Mouse (Mus musculus) layer of hippocampus, postnatal 36 days (tissue): ENCODE measurements around the gene Leng1. TPM values are rescaled to one million over a fixed set of nuclear protein-coding genes. Genes with fewer than 3 reads are reported as not detected.

Source experiments
- DNase-seq, 2 experiments: peaks; one replicate each; pipeline ENCODE4 v3.0.0; 2022
- microRNA-seq, 2 experiments: library from miRNA; unstranded; fragments of <30 nt; microRNA quantifications; one replicate each; pipeline ENCODE4 v1.2.0; 2021
- total RNA-seq, 2 experiments: library from RNA; stranded (reverse); gene quantifications; 2 replicates each; pipeline ENCODE4 v1.2.3; 2021

The Leng1 gene
- total RNA-seq, 2 experiments from 2014 or later: 5.2 to 6.2 TPM

DNA sequence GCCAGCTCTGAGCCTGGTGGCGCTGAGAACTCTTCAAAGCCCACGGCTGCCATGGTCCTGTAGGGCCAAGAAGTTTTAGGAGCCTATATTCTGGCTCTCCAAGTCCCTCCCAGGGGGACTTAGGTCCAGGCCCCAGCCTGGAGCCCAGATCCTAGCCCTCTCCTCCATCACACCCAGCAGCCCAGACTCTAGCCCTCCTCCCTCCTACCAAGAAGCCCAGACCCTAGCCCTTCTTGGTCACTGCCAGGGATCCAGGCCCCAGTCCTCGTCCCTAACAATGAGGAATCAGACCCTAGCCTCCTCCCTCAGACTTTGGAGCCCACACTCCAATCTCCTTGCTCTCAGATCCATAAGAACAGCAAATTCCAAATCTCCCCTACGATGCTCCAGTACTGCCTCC, 36.6 kb downstream of the Leng1 start:
- no peak for DNase-seq

DNA sequence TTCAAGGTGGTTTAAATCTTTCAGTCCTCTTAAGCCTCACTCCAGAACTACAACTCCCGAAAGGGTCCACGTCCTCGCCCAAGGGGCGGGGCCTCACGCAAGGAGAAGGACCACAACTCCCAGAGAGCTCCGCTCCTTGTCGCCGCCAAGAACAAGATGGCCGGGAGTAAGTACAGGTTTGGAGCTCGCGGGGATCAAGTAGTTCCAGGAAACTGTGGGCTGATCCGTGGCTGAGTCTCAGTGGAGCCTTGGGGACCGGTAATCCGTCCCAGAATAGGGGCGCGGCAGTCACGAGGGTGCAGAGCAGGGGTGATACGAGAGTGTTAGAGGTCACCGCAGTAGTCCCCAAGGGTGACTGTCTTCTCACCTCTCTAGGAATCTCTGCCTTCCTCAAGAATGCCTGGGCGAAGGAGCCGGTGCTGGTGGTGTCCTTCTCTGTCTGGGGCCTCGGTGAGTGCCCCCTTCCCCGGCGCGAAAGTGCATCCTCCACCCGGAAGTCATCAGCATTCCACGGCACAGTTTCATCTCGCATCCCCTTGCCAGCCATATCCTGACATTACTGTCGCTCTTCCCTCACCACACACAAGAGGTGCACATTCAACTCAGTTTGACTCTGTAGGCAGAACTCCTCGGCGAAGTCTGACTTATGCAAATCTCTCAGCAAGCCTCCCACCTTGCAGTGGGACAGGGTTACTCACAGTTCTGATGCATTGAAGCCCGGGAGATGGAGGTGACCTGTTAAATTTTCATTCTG, 48.2 kb downstream of the Leng1 start, which contains the start of gene Ndufa3:
Gene Ndufa3, plus strand, starts transcription at position 132 of the 754 bp plus-strand sequence.
- DNase-seq: peak; percentile 85 to 88

DNA sequence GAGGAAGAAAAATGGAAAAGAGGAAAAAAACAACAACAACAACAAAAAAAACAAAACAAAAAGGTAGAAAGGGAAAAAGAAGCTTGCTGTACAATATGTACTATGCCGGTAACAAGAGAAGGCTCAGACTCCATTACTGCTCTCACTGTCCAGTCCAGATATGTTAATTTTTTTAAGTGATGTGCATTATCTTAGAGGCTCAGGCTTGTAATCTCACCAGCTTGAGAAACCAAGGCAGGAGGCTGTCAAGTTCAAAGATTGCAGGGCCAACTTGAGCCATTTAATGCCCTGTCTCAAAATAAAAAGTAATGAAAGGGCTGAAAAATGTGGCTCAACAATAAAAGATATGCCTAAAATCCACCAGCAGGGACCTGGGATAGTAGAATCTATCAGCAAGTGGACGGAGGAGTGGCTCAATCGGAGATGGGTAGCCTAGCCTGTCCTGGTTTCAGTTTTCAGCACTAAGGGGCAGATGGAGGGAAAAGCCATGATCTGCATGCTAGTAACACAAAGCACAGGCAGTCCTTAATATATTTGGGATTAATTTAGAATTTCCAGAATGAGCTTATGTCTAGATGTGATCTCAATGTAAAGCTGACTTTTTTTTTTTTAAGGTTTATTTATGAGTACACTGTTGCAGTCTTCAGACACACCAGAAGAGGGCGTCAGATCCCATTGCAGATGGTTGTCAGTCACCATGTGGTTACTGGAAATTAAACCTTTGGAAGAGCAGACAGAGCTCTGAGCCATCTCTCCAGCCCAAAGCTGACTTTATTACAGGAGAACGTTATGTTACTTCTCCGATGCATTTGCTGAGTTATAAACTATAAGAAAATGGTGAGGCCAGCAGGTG, 49.0 kb downstream of the Leng1 start:
- no peak for DNase-seq

DNA sequence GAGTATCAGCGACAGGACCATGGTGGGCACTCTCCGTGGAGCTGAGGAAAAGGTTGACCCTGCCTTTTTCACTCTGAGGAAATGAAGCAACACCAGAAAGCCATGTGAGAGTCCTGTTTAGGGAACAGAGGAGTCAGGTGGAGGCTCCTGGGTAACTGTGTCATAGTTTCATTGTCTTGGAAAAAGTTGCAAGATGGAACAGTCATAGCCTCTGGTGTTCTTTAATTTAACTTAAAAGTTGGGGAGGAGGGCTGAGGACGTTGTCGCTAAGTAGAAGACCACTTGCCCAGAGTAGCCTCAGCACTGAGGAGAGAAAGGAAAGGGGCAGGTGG, 49.6 kb downstream of the Leng1 start, which contains the start of gene Oscar:
Gene Oscar, minus strand, starts transcription at position 101 of the 332 bp plus-strand sequence.
- DNase-seq: no peak

DNA sequence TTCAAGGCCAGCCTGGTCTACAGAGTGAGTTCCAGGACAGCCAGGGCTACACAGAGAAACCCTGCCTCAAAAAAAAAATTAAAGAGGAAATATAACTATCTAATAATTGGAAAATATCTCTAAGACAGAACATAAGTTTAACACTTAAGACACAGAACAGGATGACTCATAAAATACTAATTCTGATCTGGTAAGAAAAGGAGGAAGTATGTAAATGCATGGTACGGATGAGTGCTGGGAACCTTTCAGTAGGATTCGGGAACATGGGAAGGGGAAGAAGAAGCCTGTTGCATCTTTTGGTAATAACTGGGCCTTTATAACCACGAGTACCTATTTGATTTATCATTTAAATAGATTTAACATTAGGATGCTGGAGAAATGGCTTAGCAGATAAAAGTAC, 51.6 kb downstream of the Leng1 start:
- DNase-seq: no peak

DNA sequence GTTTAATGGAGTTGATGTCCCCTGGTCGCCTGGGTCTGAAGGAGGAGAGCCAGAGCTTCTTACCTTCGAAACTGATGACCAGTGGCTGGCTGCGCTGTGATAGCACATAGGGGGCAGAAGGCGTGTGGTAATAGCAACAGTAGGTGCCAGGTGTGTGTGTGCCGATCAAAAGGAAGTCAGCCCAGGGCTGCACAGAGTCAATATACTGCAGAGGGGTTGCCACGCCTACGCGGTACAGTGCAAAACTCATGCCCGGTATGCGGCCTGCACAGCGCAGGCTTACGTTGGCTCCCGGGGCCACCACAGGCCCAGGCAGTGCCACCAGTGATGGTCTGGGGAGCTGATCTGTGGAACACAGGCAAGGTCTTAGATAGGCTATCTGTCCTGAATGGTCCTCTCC, 54.6 kb downstream of the Leng1 start:
- DNase-seq: no peak

DNA sequence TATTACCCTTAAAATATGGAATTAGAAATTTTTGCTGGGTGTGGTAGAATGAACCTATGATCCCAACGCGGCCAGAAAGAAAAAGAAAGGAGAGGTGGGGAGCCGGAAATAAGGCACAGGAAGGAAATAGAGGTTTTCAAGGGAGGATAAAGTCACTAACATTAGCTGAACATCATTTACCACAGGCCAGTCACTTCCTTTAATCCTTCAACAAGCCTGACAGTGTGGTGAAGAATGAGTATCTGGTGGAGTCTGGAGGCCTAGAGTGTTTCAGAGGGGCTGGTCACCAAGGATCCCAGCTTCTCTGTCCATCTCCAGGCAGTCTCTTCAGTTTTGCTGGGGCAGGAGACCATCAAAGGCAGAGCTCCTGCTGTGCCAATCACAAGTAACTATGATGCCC, 55.2 kb downstream of the Leng1 start:
- no peak for DNase-seq

Small RNA genes lying within 50 kb of the gene (microRNA-seq; reads per million reads assigned to microRNA genes)
- 4.4 to 4.5 reads per million in 2 experiments for gene Mir3572

Other genes starting within 250 kb of the Leng1 start
- gene Cacng6, start 241.6 kb downstream of the Leng1 start, total RNA-seq: 1 to 10 TPM; 1.5 to 1.6 TPM
- gene Tarm1, start 163.2 kb downstream of the Leng1 start, total RNA-seq: not detected
- gene Oscar, start 49.7 kb downstream of the Leng1 start, total RNA-seq: 1 to 10 TPM in 1 of 2 experiments, under 1 TPM in 1; 0.80 to 1.4 TPM
- gene Ndufa3, start 48.5 kb downstream of the Leng1 start, total RNA-seq: 100 to 1,000 TPM; 577 to 589 TPM
- 10 to 100 TPM; 32.0 to 49.6 TPM for gene Tfpt, start 35.9 kb downstream of the Leng1 start, total RNA-seq
- 10 to 100 TPM; 52.9 to 56.3 TPM for gene Prpf31, start 35.9 kb downstream of the Leng1 start, total RNA-seq
- 10 to 100 TPM; 62.1 to 74.5 TPM for gene Cnot3, start 20.6 kb downstream of the Leng1 start, total RNA-seq
- gene Tmc4, start 11.7 kb upstream of the Leng1 start, total RNA-seq: 10 to 100 TPM in 1 of 2 experiments, 1 to 10 TPM in 1; 7.5 to 11.6 TPM
- gene Tsen34, start 27.0 kb upstream of the Leng1 start, total RNA-seq: 10 to 100 TPM; 79.0 to 83.4 TPM
- gene Mboat7, start 27.7 kb upstream of the Leng1 start, total RNA-seq: 100 to 1,000 TPM; 154 to 158 TPM
- gene Rps9, start 38.2 kb upstream of the Leng1 start, total RNA-seq: 100 to 1,000 TPM; 396 to 403 TPM
- gene Pirb, start 54.6 kb upstream of the Leng1 start, total RNA-seq: under 1 TPM; 0.12 to 0.15 TPM
- not detected for gene Gm15448, start 159.8 kb upstream of the Leng1 start, total RNA-seq
- not detected for gene Pira2, start 179.2 kb upstream of the Leng1 start, total RNA-seq
- gene Gm14548, start 232.3 kb upstream of the Leng1 start, total RNA-seq: not detected
- gene Lilra6, start 249.7 kb upstream of the Leng1 start, total RNA-seq: not detected